Mouse (Mus musculus): Measurements from ENCODE around the gene Ech1. TPM values are rescaled to one million over a fixed set of nuclear protein-coding genes. Genes with fewer than 3 reads are reported as not detected.
A peak's percentile ranks its signal among the peaks of the same experiment; 100 is the strongest.

Ech1 gene
- polyA plus RNA-seq, 1 experiment from 2014 or later, result 78.1 TPM

GRCm38 (mm10) chr7:28801451-28801850, 23.6 kb upstream of the Ech1 start:
- H3K9ac ChIP-seq (replicated peaks; ENCODE audit: low read length), result no peak overlapping the region
- no peaks in the 10 kb centered on the region for H3K4me1 ChIP-seq (ENCODE audit: control insufficient read depth, insufficient read depth, low read length)
- H3K27me3 ChIP-seq (ENCODE audit: control insufficient read depth, insufficient read depth, low read length), result no peaks in the 10 kb centered on the region
- ATAC-seq (ENCODE audit: low FRiP score, low TSS enrichment) (no peak), DNase-seq (no peak)
- H3K27ac ChIP-seq (replicated peaks; ENCODE audit: low read depth, low read length), result no peak overlapping the region
- no peaks in the 10 kb centered on the region for H3K9me3 ChIP-seq (ENCODE audit: control insufficient read depth, low read length)
- H3K36me3 ChIP-seq (ENCODE audit: control insufficient read depth, insufficient read depth, low read length), result no peaks in the 10 kb centered on the region
- H3K4me3 ChIP-seq (replicated peaks; ENCODE audit: low read depth, low read length), result no peak overlapping the region
- 90% methylated on average over 3 of the region's 3 CpGs for WGBS
- no peak overlapping the region for H3K4me2 ChIP-seq (ENCODE audit: low read length)

GRCm38 (mm10) chr7:28801901-28802670, 22.9 kb upstream of the Ech1 start:
- DNase-seq, result no peak
- no peak for ATAC-seq (ENCODE audit: low FRiP score, low TSS enrichment)
- H3K9ac ChIP-seq (replicated peaks; ENCODE audit: low read length), result no peak overlapping the region; the same call in 1 of the 2 replicates
- H3K36me3 ChIP-seq (ENCODE audit: control insufficient read depth, insufficient read depth, low read length), result no peaks in the 10 kb centered on the region
- no peak overlapping the region for H3K4me2 ChIP-seq (ENCODE audit: low read length)
- H3K4me3 ChIP-seq (replicated peaks; ENCODE audit: low read depth, low read length), result no peak overlapping the region
- 0 out of 2 replicates have a peak overlapping the region, but pooled peaks have one; percentile 32 for H3K27ac ChIP-seq (replicated peaks; ENCODE audit: low read depth, low read length)
- H3K4me1 ChIP-seq (ENCODE audit: control insufficient read depth, insufficient read depth, low read length), result no peaks in the 10 kb centered on the region
- H3K27me3 ChIP-seq (ENCODE audit: control insufficient read depth, insufficient read depth, low read length), result no peaks in the 10 kb centered on the region
- no peaks in the 10 kb centered on the region for H3K9me3 ChIP-seq (ENCODE audit: control insufficient read depth, low read length)
- 29% methylated on average over 10 of the region's 10 CpGs for WGBS

- H3K4me3 ChIP-seq (replicated peaks; ENCODE audit: low read depth, low read length), result no peak overlapping the region
- no peaks in the 10 kb centered on the region for H3K36me3 ChIP-seq (ENCODE audit: control insufficient read depth, insufficient read depth, low read length)
- H3K4me1 ChIP-seq (ENCODE audit: control insufficient read depth, insufficient read depth, low read length), result 0 out of 2 replicates have a peak, but pooled peaks cover 5% of the 10 kb centered on the region
- DNase-seq (no peak), ATAC-seq (ENCODE audit: low FRiP score, low TSS enrichment) (no peak)
- 0 out of 2 replicates have a peak overlapping the region, but pooled peaks have one; percentile 32 for H3K27ac ChIP-seq (replicated peaks; ENCODE audit: low read depth, low read length)
- H3K27me3 ChIP-seq (ENCODE audit: control insufficient read depth, insufficient read depth, low read length), result no peaks in the 10 kb centered on the region
- WGBS, result 11% methylated on average over 10 of the region's 10 CpGs
- no peak overlapping the region for H3K4me2 ChIP-seq (ENCODE audit: low read length)
- no peak overlapping the region; the same call in 1 of the 2 replicates for H3K9ac ChIP-seq (replicated peaks; ENCODE audit: low read length)
- no peaks in the 10 kb centered on the region for H3K9me3 ChIP-seq (ENCODE audit: control insufficient read depth, low read length)
Measured at GRCm38 (mm10) chr7:28802846-28803588, 22.0 kb upstream of the Ech1 start.

- H3K9me3 ChIP-seq (ENCODE audit: control insufficient read depth, low read length), result no peaks in the 10 kb centered on the region
- ATAC-seq (ENCODE audit: low FRiP score, low TSS enrichment) (no peak), DNase-seq (no peak)
- no peaks in the 10 kb centered on the region for H3K36me3 ChIP-seq (ENCODE audit: control insufficient read depth, insufficient read depth, low read length)
- 0 out of 2 replicates have a peak, but pooled peaks cover 9% of the 10 kb centered on the region for H3K4me1 ChIP-seq (ENCODE audit: control insufficient read depth, insufficient read depth, low read length)
- H3K9ac ChIP-seq (replicated peaks; ENCODE audit: low read length), result no peak overlapping the region
- no peak overlapping the region for H3K27ac ChIP-seq (replicated peaks; ENCODE audit: low read depth, low read length)
- H3K4me3 ChIP-seq (replicated peaks; ENCODE audit: low read depth, low read length), result no peak overlapping the region
- H3K27me3 ChIP-seq (ENCODE audit: control insufficient read depth, insufficient read depth, low read length), result no peaks in the 10 kb centered on the region
- 76% methylated on average over 4 of the region's 4 CpGs for WGBS
- no peak overlapping the region for H3K4me2 ChIP-seq (ENCODE audit: low read length)
Measured at GRCm38 (mm10) chr7:28803756-28804155, 21.3 kb upstream of the Ech1 start.

GRCm38 (mm10) chr7:28806869-28807268, 18.1 kb upstream of the Ech1 start:
- Histone ChIP-seq H3K9ac (replicated peaks; ENCODE audit: low read length) (no peak overlapping the region), H3K4me2 (ENCODE audit: low read length) (no peak overlapping the region), H3K4me3 (replicated peaks; ENCODE audit: low read depth, low read length) (no peak overlapping the region), H3K27ac (replicated peaks; ENCODE audit: low read depth, low read length) (no peak overlapping the region), H3K36me3 (ENCODE audit: control insufficient read depth, insufficient read depth, low read length) (peaks cover 1% of the 10 kb centered on the region; the same call in 1 of the 2 replicates), H3K4me1 (ENCODE audit: control insufficient read depth, insufficient read depth, low read length) (peaks cover 10% of the 10 kb centered on the region), H3K27me3 (ENCODE audit: control insufficient read depth, insufficient read depth, low read length) (no peaks in the 10 kb centered on the region), H3K9me3 (ENCODE audit: control insufficient read depth, low read length) (no peaks in the 10 kb centered on the region)
- DNase-seq (no peak), ATAC-seq (ENCODE audit: low FRiP score, low TSS enrichment) (no peak)
- WGBS, result 83% methylated on average over 4 of the region's 4 CpGs

- H3K4me3 ChIP-seq (replicated peaks; ENCODE audit: low read depth, low read length), result peak overlapping the region; percentile 77
- H3K27ac ChIP-seq (replicated peaks; ENCODE audit: low read depth, low read length), result peak overlapping the region; percentile 99
- peak overlapping the region; percentile 80 for H3K4me2 ChIP-seq (ENCODE audit: low read length)
- no peak for ATAC-seq (ENCODE audit: low FRiP score, low TSS enrichment)
- H3K9me3 ChIP-seq (ENCODE audit: control insufficient read depth, low read length), result no peaks in the 10 kb centered on the region
- DNase-seq, result no peak
- H3K4me1 ChIP-seq (ENCODE audit: control insufficient read depth, insufficient read depth, low read length), result peaks cover 19% of the 10 kb centered on the region
- H3K9ac ChIP-seq (replicated peaks; ENCODE audit: low read length), result peak overlapping the region; percentile 88
- peaks cover 8% of the 10 kb centered on the region for H3K36me3 ChIP-seq (ENCODE audit: control insufficient read depth, insufficient read depth, low read length)
- 17% methylated on average over 8 of the region's 8 CpGs for WGBS
- H3K27me3 ChIP-seq (ENCODE audit: control insufficient read depth, insufficient read depth, low read length), result no peaks in the 10 kb centered on the region
Measured at GRCm38 (mm10) chr7:28807641-28808220, 17.3 kb upstream of the Ech1 start.

- Histone ChIP-seq H3K4me2 (ENCODE audit: low read length) (peak within 1 kb of the TSS; percentile 80), H3K36me3 (ENCODE audit: control insufficient read depth, insufficient read depth, low read length) (peaks cover 14% of the 10 kb centered on the region), H3K9ac (replicated peaks; ENCODE audit: low read length) (peak within 1 kb of the TSS; percentile 88), H3K4me1 (ENCODE audit: control insufficient read depth, insufficient read depth, low read length) (peaks cover 22% of the 10 kb centered on the region), H3K27ac (replicated peaks; ENCODE audit: low read depth, low read length) (peak within 1 kb of the TSS; percentile 99), H3K27me3 (ENCODE audit: control insufficient read depth, insufficient read depth, low read length) (no peaks in the 10 kb centered on the region), H3K9me3 (ENCODE audit: control insufficient read depth, low read length) (no peaks in the 10 kb centered on the region), H3K4me3 (replicated peaks; ENCODE audit: low read depth, low read length) (peak within 1 kb of the TSS; percentile 77)
- 3% methylated on average over 35 of the region's 35 CpGs for WGBS
- DNase-seq (peak; percentile 76), ATAC-seq (ENCODE audit: low FRiP score, low TSS enrichment) (peak; percentile 9)
Measured at GRCm38 (mm10) chr7:28808221-28808941, 16.6 kb upstream of the Ech1 start, which contains the start of gene Hnrnpl. TSS of gene Hnrnpl (plus strand) at chr7:28808541.

- ATAC-seq (ENCODE audit: low FRiP score, low TSS enrichment), result peak; percentile 64
- Histone ChIP-seq H3K4me2 (ENCODE audit: low read length) (peak overlapping the region; percentile 80), H3K4me3 (replicated peaks; ENCODE audit: low read depth, low read length) (peak overlapping the region; percentile 77), H3K27ac (replicated peaks; ENCODE audit: low read depth, low read length) (peak overlapping the region; percentile 99), H3K9me3 (ENCODE audit: control insufficient read depth, low read length) (no peaks in the 10 kb centered on the region), H3K9ac (replicated peaks; ENCODE audit: low read length) (peak overlapping the region; percentile 88), H3K4me1 (ENCODE audit: control insufficient read depth, insufficient read depth, low read length) (peaks cover 22% of the 10 kb centered on the region), H3K27me3 (ENCODE audit: control insufficient read depth, insufficient read depth, low read length) (no peaks in the 10 kb centered on the region), H3K36me3 (ENCODE audit: control insufficient read depth, insufficient read depth, low read length) (peaks cover 20% of the 10 kb centered on the region)
- 2% methylated on average over 29 of the region's 32 CpGs for WGBS
- peak; percentile 97 for DNase-seq
Measured at GRCm38 (mm10) chr7:28808957-28809393, 16.0 kb upstream of the Ech1 start.

Data from midbrain, embryonic 14.5 days (tissue).